Mouse (Mus musculus): Measurements from ENCODE around the gene Tfdp1.

Tfdp1 gene

GRCm38 (mm10) chr8:13427351-13427750 lies 88.8 kb downstream of the Tfdp1 start:
- no peak for DNase-seq

Data from right cerebral cortex, postnatal 4 days (tissue).